Mouse (Mus musculus): ENCODE measurements around the gene Cort.

- TF ChIP-seq EP300 (IDR thresholded peaks at IDR 0.05; ENCODE audit: low read depth): no peak
- no peak for TF ChIP-seq CTCF (IDR thresholded peaks at IDR 0.05; ENCODE audit: low read depth)
These were observed 22.5 kb downstream of the Cort start, which contains the start of gene Dffa for GRCm38 (mm10) chr4:149103875-149104561.
